Mouse (Mus musculus): ENCODE data around the gene Nup210. TPM values are rescaled to one million over a fixed set of nuclear protein-coding genes. Genes with fewer than 3 reads are reported as not detected.

Nup210 gene
- polyA plus RNA-seq, 1 experiment from 2014 or later = 13.1 TPM

- peak; percentile 82 for DNase-seq (ENCODE audit: low spot score)
These were observed 40.4 kb downstream of the Nup210 start for GRCm38 (mm10) chr6:91076249-91076648.

GRCm38 (mm10) chr6:91068511-91068910, 48.1 kb downstream of the Nup210 start:
- ATAC-seq (ENCODE audit: low read depth) = no peak
- no peak overlapping the region for H3K4me2 ChIP-seq (ENCODE audit: low read depth, low read length)
- H3K4me3 ChIP-seq (ENCODE audit: low read depth, low read length) = no peak overlapping the region
- H3K9me3 ChIP-seq (ENCODE audit: control insufficient read depth, low read length) = no peaks in the 10 kb centered on the region
- no peaks in the 10 kb centered on the region for H3K27me3 ChIP-seq (replicated peaks; ENCODE audit: control insufficient read depth, insufficient read depth, low read length)
- no peaks in the 10 kb centered on the region; the same call in 1 of the 2 replicates for H3K36me3 ChIP-seq (ENCODE audit: control insufficient read depth, insufficient read depth, low read length)
- DNase-seq (ENCODE audit: low spot score) = no peak
- WGBS = 75% methylated on average over 1 of the region's 1 CpGs
- no peaks in the 10 kb centered on the region for H3K4me1 ChIP-seq (ENCODE audit: control insufficient read depth, insufficient read depth, low read length)
- H3K9ac ChIP-seq (ENCODE audit: low read depth, low read length) = no peak overlapping the region
- H3K27ac ChIP-seq (replicated peaks; ENCODE audit: low read depth, low read length) = no peak overlapping the region

More at GRCm38 (mm10) chr6:91076249-91076648, 40.4 kb downstream of the Nup210 start:
- 55% methylated on average over 9 of the region's 9 CpGs for WGBS
- Histone ChIP-seq H3K9ac (ENCODE audit: low read depth, low read length) (no peak overlapping the region), H3K4me2 (ENCODE audit: low read depth, low read length) (no peak overlapping the region), H3K9me3 (ENCODE audit: control insufficient read depth, low read length) (no peaks in the 10 kb centered on the region), H3K36me3 (ENCODE audit: control insufficient read depth, insufficient read depth, low read length) (no peaks in the 10 kb centered on the region), H3K4me3 (ENCODE audit: low read depth, low read length) (no peak overlapping the region), H3K4me1 (ENCODE audit: control insufficient read depth, insufficient read depth, low read length) (peaks cover 8% of the 10 kb centered on the region), H3K27ac (replicated peaks; ENCODE audit: low read depth, low read length) (peak overlapping the region; percentile 48), H3K27me3 (replicated peaks; ENCODE audit: control insufficient read depth, insufficient read depth, low read length) (no peaks in the 10 kb centered on the region)
- ATAC-seq (ENCODE audit: low read depth) = peak; percentile 92

GRCm38 (mm10) chr6:91067048-91067447, 49.6 kb downstream of the Nup210 start:
- Histone ChIP-seq H3K9me3 (ENCODE audit: control insufficient read depth, low read length) (no peaks in the 10 kb centered on the region), H3K4me1 (ENCODE audit: control insufficient read depth, insufficient read depth, low read length) (no peaks in the 10 kb centered on the region), H3K27me3 (replicated peaks; ENCODE audit: control insufficient read depth, insufficient read depth, low read length) (no peaks in the 10 kb centered on the region), H3K27ac (replicated peaks; ENCODE audit: low read depth, low read length) (no peak overlapping the region), H3K4me3 (ENCODE audit: low read depth, low read length) (no peak overlapping the region), H3K4me2 (ENCODE audit: low read depth, low read length) (no peak overlapping the region), H3K36me3 (ENCODE audit: control insufficient read depth, insufficient read depth, low read length) (no peaks in the 10 kb centered on the region; the same call in 1 of the 2 replicates), H3K9ac (ENCODE audit: low read depth, low read length) (no peak overlapping the region)
- ATAC-seq (ENCODE audit: low read depth) = no peak
- 78% methylated on average over 3 of the region's 3 CpGs for WGBS
- no peak for DNase-seq (ENCODE audit: low spot score)

DNA sequence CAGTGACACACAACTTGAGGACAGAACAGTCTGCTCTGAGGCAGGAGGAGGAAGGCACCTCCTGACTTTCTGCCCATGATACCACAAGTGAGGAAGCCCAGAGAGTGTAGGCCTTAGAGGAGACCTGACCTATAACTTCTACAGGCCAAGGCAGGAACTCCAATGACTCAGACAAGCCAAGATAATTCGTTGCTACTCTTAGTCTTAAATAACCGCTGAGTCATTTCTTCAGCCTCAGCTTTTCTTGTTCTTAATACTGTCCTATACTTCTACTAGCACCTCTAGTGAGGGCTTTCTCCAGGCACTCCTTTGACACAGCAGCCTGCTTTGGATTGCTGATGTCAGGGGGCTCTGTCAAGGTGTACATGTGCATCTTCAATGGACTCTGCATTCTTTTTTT, 55.3 kb downstream of the Nup210 start:
- no peak for ATAC-seq (ENCODE audit: low read depth)
- no peak for DNase-seq (ENCODE audit: low spot score)
- Histone ChIP-seq H3K4me2 (ENCODE audit: low read depth, low read length) (no peak overlapping the region), H3K36me3 (ENCODE audit: control insufficient read depth, insufficient read depth, low read length) (no peaks in the 10 kb centered on the region; the same call in 1 of the 2 replicates), H3K4me3 (ENCODE audit: low read depth, low read length) (no peak overlapping the region), H3K9ac (ENCODE audit: low read depth, low read length) (no peak overlapping the region), H3K4me1 (ENCODE audit: control insufficient read depth, insufficient read depth, low read length) (peaks cover 6% of the 10 kb centered on the region; the same call in 1 of the 2 replicates), H3K9me3 (ENCODE audit: control insufficient read depth, low read length) (no peaks in the 10 kb centered on the region), H3K27me3 (replicated peaks; ENCODE audit: control insufficient read depth, insufficient read depth, low read length) (no peaks in the 10 kb centered on the region), H3K27ac (replicated peaks; ENCODE audit: low read depth, low read length) (no peak overlapping the region)
- WGBS = 88% methylated on average over 2 of the region's 2 CpGs

- Histone ChIP-seq H3K4me1 (ENCODE audit: control insufficient read depth, insufficient read depth, low read length) (peaks cover 6% of the 10 kb centered on the region; the same call in 1 of the 2 replicates), H3K4me2 (ENCODE audit: low read depth, low read length) (no peak overlapping the region), H3K9ac (ENCODE audit: low read depth, low read length) (no peak overlapping the region), H3K27ac (replicated peaks; ENCODE audit: low read depth, low read length) (no peak overlapping the region), H3K27me3 (replicated peaks; ENCODE audit: control insufficient read depth, insufficient read depth, low read length) (no peaks in the 10 kb centered on the region), H3K4me3 (ENCODE audit: low read depth, low read length) (no peak overlapping the region), H3K36me3 (ENCODE audit: control insufficient read depth, insufficient read depth, low read length) (no peaks in the 10 kb centered on the region; the same call in 1 of the 2 replicates), H3K9me3 (ENCODE audit: control insufficient read depth, low read length) (no peaks in the 10 kb centered on the region)
- DNase-seq (ENCODE audit: low spot score) (peak; percentile 13), ATAC-seq (ENCODE audit: low read depth) (no peak)
- 52% methylated on average over 2 of the region's 2 CpGs for WGBS
These were observed 56.9 kb downstream of the Nup210 start for GRCm38 (mm10) chr6:91059711-91060110.

DNA sequence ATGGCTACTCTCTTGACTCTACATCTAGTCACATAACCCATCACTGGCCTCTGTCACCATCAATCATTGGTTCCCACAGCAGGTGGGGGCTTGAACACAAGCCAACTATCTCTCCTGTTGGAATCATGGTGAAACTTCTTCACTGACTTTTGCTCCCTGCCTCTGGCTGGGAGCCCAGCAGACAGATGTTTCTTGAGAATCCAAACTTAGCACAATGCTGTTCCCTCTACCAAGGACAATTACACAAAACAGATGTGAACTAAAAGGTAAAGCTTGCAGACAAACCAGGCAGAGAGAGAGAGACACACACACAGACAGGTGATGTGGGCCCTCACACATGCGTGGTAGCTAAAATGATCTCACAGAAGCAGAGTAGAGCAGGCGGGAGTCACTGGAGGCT, 58.6 kb downstream of the Nup210 start:
- WGBS = 58% methylated on average over 2 of the region's 2 CpGs
- DNase-seq (ENCODE audit: low spot score) (peak; percentile 78), ATAC-seq (ENCODE audit: low read depth) (peak; percentile 71; the same call in 1 of the 2 replicates)
- Histone ChIP-seq H3K4me3 (ENCODE audit: low read depth, low read length) (no peak overlapping the region), H3K9me3 (ENCODE audit: control insufficient read depth, low read length) (no peaks in the 10 kb centered on the region), H3K27ac (replicated peaks; ENCODE audit: low read depth, low read length) (no peak overlapping the region), H3K36me3 (ENCODE audit: control insufficient read depth, insufficient read depth, low read length) (no peaks in the 10 kb centered on the region), H3K9ac (ENCODE audit: low read depth, low read length) (no peak overlapping the region), H3K4me2 (ENCODE audit: low read depth, low read length) (no peak overlapping the region), H3K4me1 (ENCODE audit: control insufficient read depth, insufficient read depth, low read length) (peaks cover 6% of the 10 kb centered on the region; the same call in 1 of the 2 replicates), H3K27me3 (replicated peaks; ENCODE audit: control insufficient read depth, insufficient read depth, low read length) (no peaks in the 10 kb centered on the region)

DNA sequence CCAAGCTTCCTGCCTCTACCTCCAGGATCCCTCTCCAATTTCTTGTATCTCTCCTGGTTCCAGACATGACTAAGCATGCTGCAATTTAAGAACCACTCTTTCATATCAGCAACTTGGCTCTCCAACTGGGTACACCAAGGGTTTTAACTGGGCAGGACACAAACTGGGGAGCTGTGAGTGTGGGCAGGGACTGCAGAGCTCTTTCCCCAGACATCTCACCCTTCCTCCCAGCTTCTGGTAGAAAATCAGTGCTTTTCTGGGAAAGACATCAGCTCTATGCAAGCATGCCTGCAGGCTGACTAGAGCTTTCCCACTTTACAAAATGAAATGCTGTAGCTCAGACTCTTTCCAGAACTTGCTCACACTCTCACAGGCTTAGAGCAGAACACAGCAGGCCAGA, 60.3 kb downstream of the Nup210 start:
- Histone ChIP-seq H3K27me3 (replicated peaks; ENCODE audit: control insufficient read depth, insufficient read depth, low read length) (no peaks in the 10 kb centered on the region), H3K36me3 (ENCODE audit: control insufficient read depth, insufficient read depth, low read length) (no peaks in the 10 kb centered on the region), H3K4me2 (ENCODE audit: low read depth, low read length) (no peak overlapping the region), H3K27ac (replicated peaks; ENCODE audit: low read depth, low read length) (no peak overlapping the region), H3K4me1 (ENCODE audit: control insufficient read depth, insufficient read depth, low read length) (peaks cover 6% of the 10 kb centered on the region; the same call in 1 of the 2 replicates), H3K4me3 (ENCODE audit: low read depth, low read length) (no peak overlapping the region), H3K9me3 (ENCODE audit: control insufficient read depth, low read length) (no peaks in the 10 kb centered on the region), H3K9ac (ENCODE audit: low read depth, low read length) (no peak overlapping the region)
- no peak for ATAC-seq (ENCODE audit: low read depth)
- no peak for DNase-seq (ENCODE audit: low spot score)

GRCm38 (mm10) chr6:91052572-91052971, 64.1 kb downstream of the Nup210 start:
- ATAC-seq (ENCODE audit: low read depth) (no peak), DNase-seq (ENCODE audit: low spot score) (no peak)
- no peaks in the 10 kb centered on the region; the same call in 1 of the 2 replicates for H3K4me1 ChIP-seq (ENCODE audit: control insufficient read depth, insufficient read depth, low read length)
- no peak overlapping the region for H3K27ac ChIP-seq (replicated peaks; ENCODE audit: low read depth, low read length)
- 91% methylated on average over 4 of the region's 4 CpGs for WGBS
- no peak overlapping the region for H3K4me2 ChIP-seq (ENCODE audit: low read depth, low read length)
- H3K9ac ChIP-seq (ENCODE audit: low read depth, low read length) = no peak overlapping the region
- H3K27me3 ChIP-seq (replicated peaks; ENCODE audit: control insufficient read depth, insufficient read depth, low read length) = no peaks in the 10 kb centered on the region
- no peaks in the 10 kb centered on the region for H3K36me3 ChIP-seq (ENCODE audit: control insufficient read depth, insufficient read depth, low read length)
- H3K4me3 ChIP-seq (ENCODE audit: low read depth, low read length) = no peak overlapping the region
- H3K9me3 ChIP-seq (ENCODE audit: control insufficient read depth, low read length) = no peaks in the 10 kb centered on the region

DNA sequence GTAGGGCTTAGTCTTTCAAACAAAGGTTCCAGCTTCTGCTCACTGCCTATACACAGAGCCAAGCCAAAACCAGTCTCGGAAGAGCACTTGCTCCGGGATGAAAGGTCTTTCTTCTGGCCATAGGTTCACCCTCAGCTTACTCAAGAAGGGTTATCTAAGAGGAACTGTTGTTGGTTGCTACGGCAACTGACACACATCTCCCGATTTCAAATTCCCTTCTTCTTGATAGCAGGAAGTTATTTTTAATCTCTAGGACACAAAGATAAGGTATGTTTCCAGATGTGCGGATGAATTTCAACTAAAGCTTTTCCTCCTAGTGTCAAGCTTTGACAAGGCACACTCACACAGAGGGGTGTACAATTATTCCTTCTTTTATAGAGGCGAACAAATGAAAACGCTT, 68.6 kb downstream of the Nup210 start:
- 75% methylated on average over 7 of the region's 7 CpGs for WGBS
- Histone ChIP-seq H3K4me3 (ENCODE audit: low read depth, low read length) (no peak overlapping the region), H3K4me1 (ENCODE audit: control insufficient read depth, insufficient read depth, low read length) (no peaks in the 10 kb centered on the region; the same call in 1 of the 2 replicates), H3K36me3 (ENCODE audit: control insufficient read depth, insufficient read depth, low read length) (no peaks in the 10 kb centered on the region), H3K9me3 (ENCODE audit: control insufficient read depth, low read length) (no peaks in the 10 kb centered on the region), H3K27me3 (replicated peaks; ENCODE audit: control insufficient read depth, insufficient read depth, low read length) (no peaks in the 10 kb centered on the region), H3K27ac (replicated peaks; ENCODE audit: low read depth, low read length) (no peak overlapping the region), H3K9ac (ENCODE audit: low read depth, low read length) (no peak overlapping the region), H3K4me2 (ENCODE audit: low read depth, low read length) (no peak overlapping the region)
- DNase-seq (ENCODE audit: low spot score) (no peak), ATAC-seq (ENCODE audit: low read depth) (no peak)

Data from embryonic facial prominence, embryonic 14.5 days (tissue).